Mouse (Mus musculus): Measurements from ENCODE around the gene H2afz.
"Not testable (repeated sequence)": the region's sequence is repeated elsewhere in the genome, so short reads cannot be mapped to it uniquely, and the experiment has no call there.

The H2afz gene

DNA sequence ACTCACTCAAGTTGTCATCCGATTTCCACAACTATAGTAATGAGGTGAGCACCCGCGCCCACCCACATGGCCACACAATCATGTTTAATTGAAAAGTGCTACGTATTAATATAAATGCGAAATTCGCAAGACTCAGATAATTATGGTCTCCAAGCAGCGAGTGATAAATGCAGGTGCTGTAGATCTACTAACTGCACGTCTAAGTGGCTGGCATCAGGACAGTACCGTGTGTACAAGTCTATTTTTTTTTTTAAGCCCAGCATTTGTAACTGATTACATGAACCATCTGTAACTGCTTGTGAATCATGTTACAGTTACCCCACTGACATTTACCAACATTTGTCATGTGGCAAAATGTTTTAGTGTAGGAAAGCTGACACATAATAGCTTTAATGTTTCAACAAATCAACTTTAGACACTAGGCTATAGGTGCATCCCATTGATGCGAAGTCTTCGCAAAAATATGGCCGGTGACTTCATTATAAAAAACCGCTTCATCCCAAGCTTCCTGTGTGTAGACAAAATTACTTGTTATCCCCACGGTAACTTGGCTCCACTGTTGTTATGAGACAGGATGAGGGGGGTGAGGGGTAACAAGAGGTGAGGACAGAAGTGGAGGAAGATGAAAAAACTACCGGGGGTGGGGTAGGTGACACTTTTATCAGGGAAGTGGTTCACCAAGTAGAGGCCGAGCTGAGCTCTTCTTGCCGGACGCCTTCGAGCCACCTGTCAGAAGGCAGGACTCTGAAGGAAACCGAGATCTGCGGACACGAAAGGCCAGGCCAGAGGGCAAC is 760 bp upstream of the H2afz start:
- DNase-seq (ENCODE audit: low read depth, low spot score), result no peak

DNA sequence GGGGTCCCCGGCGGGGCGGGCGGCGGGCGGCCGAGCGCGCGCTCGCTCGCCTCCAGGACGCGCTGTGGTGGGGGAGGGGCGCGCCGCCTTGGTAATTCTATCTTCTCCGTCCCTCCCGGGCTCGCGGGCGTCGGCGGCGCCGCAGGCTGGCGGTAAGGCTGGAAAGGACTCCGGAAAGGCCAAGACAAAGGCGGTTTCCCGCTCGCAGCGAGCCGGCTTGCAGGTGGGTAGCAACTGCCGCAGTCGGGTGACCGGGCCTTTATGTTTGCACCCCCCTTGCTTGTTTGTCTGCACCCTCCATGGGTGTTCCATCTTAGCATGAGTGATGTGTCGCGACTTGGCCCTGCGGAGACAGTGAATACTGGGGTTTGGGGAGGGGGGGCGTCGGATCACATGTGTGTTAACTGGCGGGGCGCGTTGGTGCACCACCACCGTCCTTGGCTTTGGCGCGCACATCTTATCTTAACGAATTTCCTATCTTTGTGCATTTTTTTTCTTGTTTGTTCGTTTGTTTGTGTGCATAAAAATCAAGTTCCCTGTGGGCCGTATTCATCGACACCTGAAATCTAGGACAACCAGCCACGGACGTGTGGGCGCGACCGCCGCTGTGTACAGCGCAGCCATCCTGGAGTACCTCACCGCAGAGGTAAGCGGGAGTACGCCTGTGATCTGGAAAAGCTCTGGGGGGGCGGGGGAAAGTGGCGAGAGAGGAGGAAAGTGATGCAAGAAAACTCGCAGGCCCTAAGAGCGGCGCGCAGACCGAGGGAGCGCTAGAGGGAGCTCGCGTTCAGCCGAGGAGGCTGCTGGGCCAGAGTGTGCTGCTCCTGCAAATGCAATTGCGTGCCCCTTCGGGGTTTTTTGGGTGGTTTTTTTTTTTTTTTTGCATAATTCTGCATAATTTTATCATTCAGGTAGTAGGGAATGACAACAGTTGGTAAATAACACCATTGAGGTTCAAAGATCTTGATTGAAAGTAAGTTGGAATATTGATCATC is 998 bp downstream of the H2afz start:
- peak; percentile 75 for DNase-seq (ENCODE audit: low read depth, low spot score)

DNA sequence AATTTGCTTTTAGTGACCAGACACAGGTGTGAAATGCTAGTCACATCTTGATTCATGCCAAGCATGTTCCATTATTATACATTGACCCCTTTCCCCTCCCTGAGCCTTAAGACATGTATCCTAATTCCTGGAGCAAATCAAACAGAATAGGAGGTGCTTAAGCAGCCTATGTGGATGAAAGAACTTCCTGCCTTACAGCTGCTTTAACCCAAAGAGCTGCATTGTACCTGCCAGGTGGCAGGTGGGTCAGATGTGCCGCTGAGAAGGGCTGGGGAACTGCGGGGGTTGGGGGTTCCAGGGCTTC is 2.8 kb downstream of the H2afz start:
- no peak for DNase-seq (ENCODE audit: low read depth, low spot score)

DNA sequence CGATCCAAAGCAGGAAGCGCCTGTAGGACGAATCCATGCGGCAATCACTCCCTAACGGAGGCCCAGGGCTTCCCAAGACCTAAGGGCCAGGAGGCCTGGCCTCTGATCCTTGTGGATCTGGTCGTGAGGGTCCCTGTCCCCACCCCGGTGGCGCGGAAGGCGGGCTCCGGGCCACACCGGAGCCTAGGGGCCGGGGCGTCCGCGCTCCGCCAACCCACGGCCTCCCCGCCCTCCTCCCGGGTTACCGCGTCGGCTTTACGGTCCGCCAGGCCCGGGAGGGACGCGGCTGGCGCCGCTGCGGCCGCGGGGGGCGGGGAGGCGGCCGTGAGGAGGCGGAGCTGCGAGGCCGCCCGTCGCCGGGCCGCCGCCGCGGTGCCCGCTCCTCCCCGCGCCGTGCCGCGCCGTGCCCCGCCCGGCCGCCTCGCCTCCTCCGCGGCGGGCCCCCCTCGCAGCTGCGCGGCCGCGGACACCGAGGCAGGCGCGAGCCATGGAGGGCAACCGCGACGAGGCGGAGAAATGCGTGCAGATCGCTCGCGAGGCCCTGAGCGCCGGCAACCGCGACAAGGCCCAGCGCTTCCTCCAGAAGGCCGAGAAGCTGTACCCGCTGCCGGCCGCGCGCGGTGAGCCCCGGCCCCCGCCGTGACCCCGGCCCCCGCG is 3.3 kb downstream of the H2afz start, which contains the start of gene Dnajb14:
Dnajb14 (plus strand) TSS at position 239 of the 657 bp plus-strand sequence.
- DNase-seq (ENCODE audit: low read depth, low spot score), result peak; percentile 42

DNA sequence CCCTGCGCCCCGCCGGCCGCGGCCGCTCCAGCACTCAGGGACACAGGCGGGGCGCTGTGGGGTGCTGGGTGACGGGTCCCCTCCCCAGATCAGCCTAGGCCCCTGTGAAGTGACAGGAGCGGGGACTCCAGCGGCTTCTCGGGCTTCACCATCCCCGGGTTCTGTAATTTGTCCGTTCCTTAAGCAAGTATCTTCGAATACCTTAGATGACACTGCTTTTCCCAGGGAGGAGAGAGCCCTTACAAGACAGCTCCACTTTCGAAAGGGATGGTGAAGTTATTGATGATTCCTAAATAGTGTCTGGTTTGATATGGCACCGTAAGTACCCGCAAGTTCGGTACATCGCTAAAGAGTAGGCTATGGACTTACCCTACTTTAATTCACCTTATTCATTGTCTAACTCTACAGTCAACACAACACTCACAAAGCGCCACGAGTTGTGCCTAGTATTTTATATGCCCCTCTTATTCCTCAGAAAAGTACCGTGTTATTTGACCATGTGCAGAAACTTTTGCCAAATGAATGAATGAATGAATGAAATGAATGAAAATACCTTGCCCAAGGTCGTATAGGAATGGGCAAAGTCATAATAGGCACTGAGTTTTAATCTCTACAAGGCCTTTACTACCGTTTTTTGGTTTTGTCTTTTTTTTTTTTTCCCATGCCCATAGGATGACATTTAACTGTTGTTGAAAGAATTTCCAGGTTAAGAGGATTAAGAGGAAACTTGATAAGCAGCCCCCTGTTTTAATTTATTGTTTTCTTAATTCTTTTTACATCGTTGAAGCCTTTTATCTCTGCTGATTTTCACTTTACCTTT is 4.0 kb downstream of the H2afz start:
- DNase-seq (ENCODE audit: low read depth, low spot score), result no peak

DNA sequence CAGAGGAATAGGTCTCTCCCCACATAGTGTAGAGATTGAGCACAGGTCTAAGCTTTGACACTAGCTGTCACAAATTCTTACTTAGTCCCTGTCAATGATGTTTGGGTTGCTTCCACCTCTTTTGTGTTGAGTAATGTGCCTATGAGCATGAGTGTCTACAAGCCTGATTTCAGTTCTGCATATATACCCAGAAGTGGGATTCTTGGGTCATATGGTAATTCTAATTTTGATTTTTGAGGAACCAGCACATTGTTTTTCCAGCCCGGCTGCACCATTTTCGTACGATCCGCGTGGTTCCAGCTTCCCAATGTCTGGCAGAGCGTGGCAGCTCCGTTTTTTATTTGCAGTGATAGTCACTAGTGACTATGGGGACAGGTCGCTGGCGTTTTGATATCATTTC is 5.1 kb downstream of the H2afz start:
- no peak for DNase-seq (ENCODE audit: low read depth, low spot score)

DNA sequence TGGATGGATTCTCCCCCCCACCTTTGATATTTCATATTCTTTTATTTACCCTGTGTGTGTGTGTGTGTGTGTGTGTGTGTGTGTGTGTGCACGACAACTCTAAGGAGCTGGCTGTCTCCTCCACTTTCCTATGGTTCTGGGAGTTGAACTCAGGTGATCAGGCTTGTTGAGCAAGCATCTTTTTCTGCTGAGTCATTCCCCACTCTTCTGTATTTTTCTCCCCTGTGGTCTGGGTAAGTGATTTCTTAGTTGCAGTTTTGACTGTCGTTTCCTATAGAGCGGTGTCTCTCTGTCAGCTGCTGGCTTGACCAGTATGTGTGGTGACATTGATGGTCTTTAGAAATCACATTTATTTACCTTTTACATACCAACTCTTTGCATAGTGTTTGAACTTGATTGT is 15.0 kb downstream of the H2afz start:
- no peak for DNase-seq (ENCODE audit: low read depth, low spot score)

DNA sequence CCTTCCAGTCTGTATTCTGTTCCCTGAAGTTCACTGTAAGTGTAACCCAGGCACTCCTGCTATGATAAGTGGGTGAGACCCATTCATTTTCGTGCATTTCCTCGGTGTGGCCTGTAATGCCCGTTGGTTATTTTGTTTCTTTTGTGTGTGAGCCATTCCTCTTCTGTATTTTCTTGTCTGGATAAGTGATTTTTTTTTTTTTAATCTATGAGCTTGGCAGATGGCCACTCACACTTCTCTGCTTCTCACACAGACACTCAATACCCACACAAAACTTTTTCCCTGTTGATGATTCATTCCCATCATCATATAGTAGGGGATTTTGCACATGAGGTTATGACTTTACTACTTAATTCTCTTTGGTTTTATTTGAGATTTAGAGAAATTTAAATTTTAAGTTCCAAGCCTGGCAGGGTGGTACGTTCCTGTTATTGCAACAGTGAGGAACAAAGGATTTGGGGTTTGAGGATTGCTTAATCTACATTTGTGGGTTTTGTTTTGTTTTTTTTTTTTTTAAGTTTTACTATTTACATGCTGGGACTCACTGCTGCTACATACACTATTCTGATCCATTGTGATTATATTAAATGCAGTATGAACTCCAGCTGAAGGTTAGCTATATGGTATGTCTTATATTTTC is 15.9 kb downstream of the H2afz start:
- DNase-seq (ENCODE audit: low read depth, low spot score), result no peak

DNA sequence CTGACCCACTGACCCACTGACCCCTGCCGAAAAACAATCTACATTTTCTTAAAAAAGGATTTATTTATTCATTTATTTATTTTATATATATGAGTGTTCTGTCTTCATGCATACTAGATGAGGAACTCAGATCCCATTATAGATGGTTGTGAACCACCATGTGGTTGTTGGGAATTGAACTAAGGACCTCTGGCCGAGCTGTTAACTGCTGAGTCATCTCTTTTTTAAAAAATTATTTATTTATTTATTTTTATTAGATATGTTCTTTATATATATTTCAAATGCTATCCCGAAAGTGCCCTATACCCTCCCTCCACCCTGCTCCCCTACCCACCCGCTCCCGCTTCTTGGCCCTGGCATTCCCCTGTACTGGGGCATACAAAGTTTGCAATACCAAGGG is 16.8 kb downstream of the H2afz start:
- DNase-seq (ENCODE audit: low read depth, low spot score), result no peak

DNA sequence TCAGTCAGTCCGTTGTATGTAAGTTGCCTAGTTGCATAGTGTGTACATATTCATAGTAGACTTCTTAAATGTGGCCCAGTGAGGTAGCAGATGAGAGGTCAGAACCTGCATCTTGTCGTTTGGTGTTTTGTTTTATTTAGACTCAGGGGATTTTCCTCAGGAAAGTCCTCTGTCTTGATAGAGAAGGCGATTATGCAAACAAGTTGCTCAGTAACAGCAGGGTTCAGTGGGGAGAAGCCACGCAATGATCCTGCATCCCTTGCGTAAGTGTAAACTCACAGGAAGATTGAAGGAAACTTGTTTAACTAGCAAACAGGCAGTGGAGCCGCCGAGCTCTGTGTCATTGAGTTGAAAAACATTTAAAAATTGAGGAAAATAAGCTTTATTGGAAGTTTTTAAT is 23.7 kb downstream of the H2afz start:
- DNase-seq (ENCODE audit: low read depth, low spot score), result no peak

DNA sequence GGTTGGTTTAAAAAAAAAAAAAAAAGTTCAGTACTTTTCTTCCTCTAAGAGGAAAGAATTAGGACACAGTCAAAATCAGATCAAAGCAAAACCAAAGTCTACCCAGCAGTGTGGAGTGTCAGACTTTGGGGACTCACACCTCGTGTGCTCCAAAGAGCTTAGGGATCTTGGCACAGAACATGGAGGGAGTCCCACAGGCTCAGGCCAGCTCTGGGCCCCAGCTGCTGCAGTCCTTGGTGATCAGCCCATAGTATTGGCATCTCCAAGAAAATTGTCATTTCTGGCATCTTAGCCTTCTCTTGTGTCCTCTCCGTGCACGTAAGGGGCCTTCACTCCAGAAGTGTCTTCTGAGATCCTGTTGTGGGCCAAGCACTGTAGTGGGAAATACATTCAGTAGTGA is 26.8 kb downstream of the H2afz start:
- DNase-seq (ENCODE audit: low read depth, low spot score), result no peak

DNA sequence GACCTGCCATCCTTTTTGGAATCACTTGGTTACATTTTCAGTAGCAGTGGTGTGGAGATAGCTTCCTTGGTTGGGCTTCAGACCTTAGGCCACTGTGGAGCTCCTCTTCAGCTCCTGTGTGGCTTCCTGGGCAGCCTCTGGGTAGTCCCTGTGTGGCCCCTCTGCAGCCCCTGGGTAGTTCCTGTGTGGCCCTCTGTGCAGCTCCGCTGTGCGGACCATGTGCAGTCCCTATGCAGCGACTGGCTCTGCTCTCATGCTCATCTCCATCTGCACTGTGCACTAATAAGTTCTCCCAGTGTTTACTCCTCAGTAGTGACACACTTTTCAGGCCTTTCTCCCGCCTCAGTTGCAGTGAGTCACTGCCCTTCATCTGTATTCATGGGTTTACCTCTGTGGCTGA is 27.8 kb downstream of the H2afz start:
- no peak for DNase-seq (ENCODE audit: low read depth, low spot score)

DNA sequence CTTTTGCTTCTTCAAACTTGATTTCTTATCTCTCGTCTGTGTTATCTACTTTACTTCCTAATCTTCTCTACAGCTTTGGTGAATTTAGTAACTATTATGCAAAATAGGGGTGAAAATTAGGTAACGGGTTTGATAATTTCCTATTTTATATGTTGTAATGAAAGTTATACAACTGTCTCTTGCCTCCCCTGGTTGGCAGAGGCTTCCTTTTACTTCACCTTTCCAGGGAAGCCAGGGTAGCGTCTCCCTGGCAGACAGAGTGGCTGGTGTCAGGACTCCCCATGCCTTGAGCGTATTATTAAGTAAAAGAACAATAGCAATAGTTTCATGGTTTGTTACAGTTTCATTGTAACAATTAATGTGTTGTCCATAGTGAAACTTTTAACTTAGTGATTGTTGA is 29.5 kb downstream of the H2afz start:
- DNase-seq (ENCODE audit: low read depth, low spot score), result no peak

DNA sequence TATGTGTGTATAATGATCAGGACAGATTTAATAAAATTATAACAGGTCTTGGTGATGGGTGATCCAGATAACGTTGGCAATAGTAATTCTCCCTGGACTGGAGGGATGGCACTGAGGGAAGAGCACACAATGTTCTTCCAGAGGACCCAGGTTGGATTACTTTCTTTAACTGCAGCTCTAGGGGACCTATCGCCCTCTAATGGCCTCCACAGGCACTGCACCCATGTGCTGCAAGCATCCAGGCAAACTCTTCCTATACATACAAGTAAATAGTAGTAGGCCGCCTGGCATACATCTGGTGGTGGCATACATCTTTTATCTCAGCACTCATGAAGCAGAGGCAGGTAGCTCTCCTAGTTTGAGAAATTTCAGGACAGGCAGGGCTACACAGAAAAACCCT is 30.9 kb downstream of the H2afz start:
- no peak for DNase-seq (ENCODE audit: low read depth, low spot score)

DNA sequence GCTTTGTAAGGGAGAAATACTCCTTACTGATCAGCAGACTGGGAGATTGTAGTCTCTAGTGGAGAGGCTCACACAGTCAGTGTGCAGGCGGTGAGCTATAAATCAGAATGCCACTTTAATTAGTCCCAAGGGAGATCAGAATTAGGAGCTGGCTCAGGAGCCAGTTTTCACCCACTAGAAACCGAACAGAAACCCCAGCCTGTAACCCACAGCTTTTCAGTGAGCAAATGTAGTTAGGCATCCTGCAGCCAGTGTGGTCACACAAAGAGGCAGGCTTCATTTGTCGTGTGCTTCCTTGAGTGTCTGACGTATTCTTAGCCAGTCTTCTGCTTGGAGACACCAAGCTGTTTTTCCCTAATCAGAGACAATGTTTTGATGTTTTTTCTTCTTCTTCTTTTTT is 32.1 kb downstream of the H2afz start:
- DNase-seq (ENCODE audit: low read depth, low spot score), result no peak

DNA sequence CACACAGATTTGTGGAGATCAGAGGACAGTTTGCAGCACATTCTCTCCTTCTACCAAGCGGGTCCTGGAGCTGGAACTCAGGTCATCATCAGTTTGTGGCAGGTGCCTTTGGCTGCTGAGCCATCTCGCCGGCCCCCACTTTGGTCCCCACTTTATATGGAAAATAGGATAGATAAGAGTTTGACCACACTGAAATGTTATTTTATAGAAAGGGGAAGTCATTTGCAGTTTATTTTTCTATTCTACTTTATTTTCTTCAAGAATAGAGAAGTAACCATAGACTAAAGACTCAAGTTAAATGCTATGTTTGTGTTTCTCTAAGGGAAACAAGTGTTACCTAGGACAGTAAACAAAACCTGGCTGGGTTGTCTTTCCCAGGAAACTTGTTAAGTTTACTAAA is 32.6 kb downstream of the H2afz start:
- no peak for DNase-seq (ENCODE audit: low read depth, low spot score)

DNA sequence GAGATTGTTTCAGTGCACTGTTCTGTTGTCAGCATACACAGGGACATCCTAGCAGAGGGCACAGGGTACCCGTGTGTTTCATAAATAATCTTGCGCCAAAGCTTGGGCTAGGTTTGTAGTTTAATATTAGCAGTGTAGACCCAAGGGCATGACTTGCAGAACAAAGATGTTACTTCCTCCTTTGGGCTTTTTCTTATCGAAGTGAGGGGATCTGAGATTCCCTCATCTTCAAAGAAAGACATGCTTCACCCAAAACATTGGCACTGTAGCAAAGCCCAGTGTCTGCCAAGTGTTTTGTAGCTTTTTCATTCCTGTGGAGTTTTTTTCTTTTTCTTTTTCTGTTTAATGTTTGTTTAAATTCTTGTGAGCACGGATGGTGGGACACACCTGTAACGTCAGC is 33.4 kb downstream of the H2afz start:
- no peak for DNase-seq (ENCODE audit: low read depth, low spot score)

DNA sequence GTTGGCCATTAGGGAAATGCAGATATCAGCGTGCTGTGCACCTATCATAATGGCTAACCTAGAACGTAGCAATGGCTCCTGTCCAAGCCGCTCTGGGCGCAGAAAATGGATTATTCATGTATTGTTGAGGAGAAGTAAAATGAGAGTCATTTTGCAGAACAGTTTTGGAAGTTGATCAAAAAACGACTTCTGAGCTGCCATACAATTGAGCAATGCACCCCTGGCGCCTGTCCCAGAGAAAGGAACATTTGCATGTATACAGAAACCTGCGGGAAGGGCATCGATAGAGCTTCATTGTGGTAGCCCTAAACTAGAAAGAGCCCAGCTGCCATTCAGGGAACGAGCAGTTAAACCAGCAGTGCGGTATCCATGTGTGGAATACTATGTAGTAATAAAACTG is 35.9 kb downstream of the H2afz start:
- DNase-seq (ENCODE audit: low read depth, low spot score), result no peak

DNA sequence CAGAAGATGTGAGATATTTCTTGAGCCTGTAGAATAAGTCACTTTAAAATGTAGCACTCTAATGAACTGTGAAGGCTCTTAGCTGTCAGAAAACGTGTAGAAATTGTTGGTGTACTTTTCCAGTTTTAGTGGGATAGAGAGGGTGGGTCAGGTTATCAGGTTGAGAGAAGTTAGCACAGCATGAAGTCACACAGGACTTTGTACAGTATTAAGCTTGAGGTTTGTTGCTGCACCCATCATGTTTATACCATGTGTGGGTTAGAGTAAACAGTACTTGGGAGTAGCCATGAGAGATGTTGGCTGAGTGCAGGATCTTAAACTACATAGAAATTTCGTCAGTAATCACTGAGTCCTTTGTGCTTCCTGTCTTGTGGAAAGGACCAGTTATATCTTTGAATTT is 48.8 kb downstream of the H2afz start:
- no peak for DNase-seq (ENCODE audit: low read depth, low spot score)

DNA sequence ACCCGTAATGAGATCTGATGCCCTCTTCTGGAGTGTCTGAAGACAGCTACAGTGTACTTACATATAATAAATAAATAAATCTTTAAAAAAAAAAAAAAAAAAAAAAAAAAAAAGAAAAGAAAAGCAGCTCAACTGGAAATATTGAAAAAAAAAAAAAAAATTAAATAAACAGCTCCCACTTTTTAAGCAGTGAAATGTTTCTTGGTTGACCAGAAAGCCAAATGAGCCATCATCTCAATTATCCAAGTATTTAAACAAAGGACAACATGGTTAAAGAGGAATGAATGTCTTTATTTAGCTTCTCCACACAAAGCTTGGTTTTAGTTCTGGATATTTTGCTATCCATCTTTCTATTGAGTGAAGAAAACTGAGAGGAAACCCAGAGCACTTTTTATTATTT is 50.3 kb downstream of the H2afz start:
- DNase-seq (ENCODE audit: low read depth, low spot score), result not testable (repeated sequence)

Measured in retina, adult 2 months (tissue).